Mouse (Mus musculus) myocyte (in vitro differentiated cells): ENCODE data around the gene Bbs4.

Source experiments
- CEBPB ChIP-seq: IDR thresholded peaks from 2 replicates; pipeline ENCODE4 v1.6.1; 2011; ENCODE audit warnings: mild to moderate bottlenecking, moderate library complexity; ENCODE audit not compliant: poor library complexity, insufficient read depth, severe bottlenecking
- E2F4 ChIP-seq: IDR thresholded peaks from one replicate; pipeline ENCODE4 v1.6.1; 2011; ENCODE audit warnings: mild to moderate bottlenecking, control low read depth, moderate library complexity; ENCODE audit not compliant: insufficient read depth
- MAX ChIP-seq: IDR thresholded peaks from one replicate; pipeline ENCODE4 v1.6.1; 2011; ENCODE audit warnings: low read depth, mild to moderate bottlenecking, control low read depth
- MYOD1 ChIP-seq, 3 experiments: IDR thresholded peaks; one replicate each; pipeline ENCODE4 v1.6.1; 2011; ENCODE audit warnings: control low read depth in 2 of 3, low read depth in 2 of 3, mild to moderate bottlenecking in 2 of 3, moderate library complexity in 1 of 3; ENCODE audit not compliant: insufficient read length in 2 of 3, control insufficient read depth in 1 of 3
- MYOG ChIP-seq, 3 experiments: IDR thresholded peaks; one replicate each; pipeline ENCODE4 v1.6.1; 2011; ENCODE audit warnings: control low read depth in 2 of 3, low read depth in 2 of 3, mild to moderate bottlenecking in 2 of 3; ENCODE audit not compliant: insufficient read length in 2 of 3, control insufficient read depth in 1 of 3, insufficient read depth in 1 of 3
- POLR2A ChIP-seq: IDR thresholded peaks from one replicate; pipeline ENCODE4 v1.6.1; 2011; ENCODE audit warnings: low read depth, mild to moderate bottlenecking, control low read depth, moderate library complexity; ENCODE audit not compliant: insufficient read length
- POLR2AphosphoS2 ChIP-seq: IDR thresholded peaks from one replicate; pipeline ENCODE4 v1.6.1; 2011; ENCODE audit warnings: low read depth, control low read depth; ENCODE audit not compliant: insufficient read length
- REST ChIP-seq: IDR thresholded peaks from one replicate; pipeline ENCODE4 v1.6.1; 2011; ENCODE audit warnings: mild to moderate bottlenecking, control low read depth, moderate library complexity; ENCODE audit not compliant: insufficient read depth, insufficient read length
- SRF ChIP-seq: IDR thresholded peaks from one replicate; pipeline ENCODE4 v1.6.1; 2011; ENCODE audit warnings: low read depth; ENCODE audit not compliant: control insufficient read depth, insufficient read length
- TCF12 ChIP-seq: IDR thresholded peaks from one replicate; pipeline ENCODE4 v1.6.1; 2011; ENCODE audit warnings: mild to moderate bottlenecking, control low read depth; ENCODE audit not compliant: poor library complexity, insufficient read depth, severe bottlenecking
- TCF3 ChIP-seq: IDR thresholded peaks from one replicate; pipeline ENCODE4 v1.6.1; 2011; ENCODE audit warnings: low read depth, control low read depth; ENCODE audit not compliant: insufficient read length
- USF1 ChIP-seq: IDR thresholded peaks from one replicate; pipeline ENCODE4 v1.6.1; 2011; ENCODE audit warnings: low read depth, mild to moderate bottlenecking, control low read depth, moderate library complexity

DNA sequence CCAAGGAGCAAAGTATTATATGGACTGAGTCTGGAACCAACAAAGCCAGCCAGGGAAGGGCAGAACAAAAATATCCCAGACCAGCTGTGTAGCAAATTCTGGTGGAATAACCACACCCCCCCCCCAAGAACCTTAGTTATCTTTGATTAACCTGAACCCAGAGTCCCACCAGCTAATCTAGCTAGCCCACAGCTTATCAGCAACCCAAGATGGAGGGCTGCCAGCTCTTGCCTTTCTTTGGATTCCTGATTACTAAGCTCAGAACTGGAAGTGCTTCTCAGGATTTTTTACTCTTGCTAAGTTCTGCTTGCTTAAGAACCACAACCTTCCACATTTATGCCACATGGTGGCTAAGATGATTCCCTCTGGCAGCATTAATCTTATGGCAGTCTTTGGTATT lies 29.0 kb downstream of the Bbs4 start:
- TF ChIP-seq POLR2A, result no peak
- no peak for TF ChIP-seq MAX
- no peak for TF ChIP-seq TCF12
- TF ChIP-seq E2F4, result no peak
- no peak for TF ChIP-seq USF1
- no peak for TF ChIP-seq POLR2AphosphoS2
- TF ChIP-seq REST, result no peak
- TF ChIP-seq MYOG (IDR thresholded peaks at IDR 0.05; ENCODE audit: control insufficient read depth in 1 of 3, insufficient read depth in 1 of 3, insufficient read length in 2 of 3, low read depth in 2 of 3), result no peak
- TF ChIP-seq CEBPB, result no peak
- TF ChIP-seq MYOD1 (IDR thresholded peaks at IDR 0.05; ENCODE audit: control insufficient read depth in 1 of 3, insufficient read length in 2 of 3, low read depth in 2 of 3), result no peak
- no peak for TF ChIP-seq SRF
- TF ChIP-seq TCF3, result no peak
